Mouse (Mus musculus) neural tube, embryonic 11.5 days (tissue): ENCODE results near the gene Wdr93. TPM values are rescaled to one million over a fixed set of nuclear protein-coding genes. Genes with fewer than 3 reads are reported as not detected.
A peak's percentile ranks its signal among the peaks of the same experiment; 100 is the strongest.

Experiments
- ATAC-seq: fragments of 200-750 bp; cut with Nextera tagmentation; 2 replicates; pipeline ENCODE4 v1.8.0; 2017; ENCODE audit warnings: moderate number of reproducible peaks, mild to moderate bottlenecking, moderate TSS enrichment, moderate library complexity; ENCODE audit not compliant: insufficient read depth, low FRiP score, low TSS enrichment
- DNase-seq: peaks from one replicate; pipeline ENCODE4 v3.0.0-alpha.2; 2015; ENCODE audit warnings: low spot score
- H3K27ac ChIP-seq: fragments of 300-500 bp; sonication (generic); 2 replicates; pipeline ENCODE4 v1.5.1; 2014; ENCODE audit warnings: low read depth, mild to moderate bottlenecking, low read length
- H3K27me3 ChIP-seq: fragments of 300-500 bp; sonication (generic); 2 replicates; pipeline ENCODE4 v1.6.1; 2014; ENCODE audit warnings: mild to moderate bottlenecking, low read length, mixed read lengths; ENCODE audit not compliant: control insufficient read depth, insufficient read depth
- H3K36me3 ChIP-seq: fragments of 300-500 bp; sonication (generic); 2 replicates; pipeline ENCODE4 v1.6.1; 2014; ENCODE audit warnings: mild to moderate bottlenecking, low read length, moderate library complexity, mixed read lengths; ENCODE audit not compliant: control insufficient read depth, insufficient read depth
- H3K4me1 ChIP-seq: fragments of 300-500 bp; sonication (generic); 2 replicates; pipeline ENCODE4 v1.6.1; 2014; ENCODE audit warnings: low read length, mixed read lengths; ENCODE audit not compliant: control insufficient read depth, insufficient read depth
- H3K4me2 ChIP-seq: fragments of 300-500 bp; sonication (generic); 2 replicates; pipeline ENCODE4 v1.6.1; 2014; ENCODE audit warnings: low read depth, mild to moderate bottlenecking, moderate library complexity
- H3K4me3 ChIP-seq: fragments of 300-500 bp; sonication (generic); 2 replicates; pipeline ENCODE4 v1.5.1; 2014; ENCODE audit warnings: low read depth, low read length
- H3K9ac ChIP-seq: fragments of 300-500 bp; sonication (generic); 2 replicates; pipeline ENCODE4 v1.6.1; 2014; ENCODE audit warnings: mild to moderate bottlenecking, low read length
- H3K9me3 ChIP-seq: fragments of 300-500 bp; sonication (generic); 2 replicates; pipeline ENCODE4 v1.6.1; 2016; ENCODE audit warnings: low read length; ENCODE audit not compliant: control insufficient read depth
- WGBS: fragments of 180-500 bp; shearing (Covaris S2); extraction: QIAGEN DNeasy Blood & Tissue Kit; methylation state at CpG from one replicate; pipeline ENCODE4 v1.1.7; 2014; 5-methylcytosine and 5-hydroxymethylcytosine counted together
- polyA plus RNA-seq: library from polyadenylated mRNA; unstranded; fragments of >200 nt; fragmentation: Nextera tagmentation; extraction: Ambion mirVana; gene quantifications from 2 replicates; pipeline ENCODE4 v1.2.1, GENCODE M21; 2014

The Wdr93 gene
- 0.09 and 0.45 TPM in 2 replicates for polyA plus RNA-seq

DNA sequence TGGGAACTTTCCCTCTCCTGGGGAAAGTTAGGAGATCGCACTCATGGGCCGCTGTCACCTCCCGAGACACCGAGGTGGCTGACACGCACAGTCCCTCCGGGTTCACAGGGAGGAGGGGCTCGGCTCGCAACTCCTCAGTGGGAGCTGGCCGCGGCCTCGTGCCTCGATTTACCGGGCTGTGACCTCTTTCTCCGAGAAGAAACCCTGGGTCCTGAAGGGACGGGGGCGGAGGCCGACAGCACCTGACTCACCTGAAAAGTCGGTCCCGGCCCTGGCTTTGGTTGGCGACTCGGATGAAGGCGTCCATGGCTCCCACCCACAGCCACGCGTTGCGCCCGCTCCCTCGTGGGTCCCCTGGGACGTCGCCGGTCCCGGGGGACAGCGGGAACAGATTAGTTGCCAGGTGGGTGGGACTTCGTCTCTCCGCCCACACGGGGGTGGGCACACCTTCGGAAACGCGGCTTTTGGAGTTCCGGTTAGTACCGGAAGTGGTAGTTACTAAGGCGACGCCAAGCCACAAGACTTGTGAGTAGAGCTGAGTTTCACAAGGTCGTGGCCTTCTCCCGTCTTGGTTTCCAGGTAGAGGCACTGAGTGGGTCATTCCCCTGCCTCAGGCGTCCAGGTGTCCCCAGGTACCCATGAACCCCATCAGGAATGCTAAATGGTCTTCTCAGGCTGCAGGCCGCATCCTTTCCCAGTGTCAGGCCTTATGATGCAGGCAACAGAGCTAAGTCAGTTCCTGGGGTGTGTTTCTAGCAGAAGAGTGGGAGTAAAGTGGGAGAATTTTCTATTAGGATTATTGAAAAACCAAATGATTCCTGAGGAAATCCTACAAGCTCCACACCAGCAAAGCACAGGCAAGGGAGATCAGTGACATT, at the start of gene Wdr93, which contains the start of gene Pex11a:
Wdr93 (plus strand) TSS at position 505 of the 878 bp plus-strand sequence.
Pex11a (minus strand) TSS at position 473 of the 878 bp plus-strand sequence.
- H3K9ac ChIP-seq, result peak within 1 kb of the TSS; percentile 48
- no peak within 1 kb of the TSS for H3K27ac ChIP-seq
- H3K4me2 ChIP-seq, result peak within 1 kb of the TSS; percentile 93
- peak within 1 kb of the TSS; percentile 72 for H3K4me3 ChIP-seq
- H3K4me1 ChIP-seq, result no peaks in the 10 kb centered on the region
- no peaks in the 10 kb centered on the region for H3K27me3 ChIP-seq
- no peaks in the 10 kb centered on the region for H3K36me3 ChIP-seq
- peak; percentile 80 for DNase-seq
- H3K9me3 ChIP-seq, result no peaks in the 10 kb centered on the region
- 0 out of 2 replicates have a peak, but pooled peaks have one; percentile 48 for ATAC-seq
- WGBS, result 3% methylated on average over 46 of the region's 46 CpGs

- 87% methylated on average over 8 of the region's 8 CpGs for WGBS
- peaks cover 43% of the 10 kb centered on the region for H3K36me3 ChIP-seq
- H3K4me3 ChIP-seq, result no peak overlapping the region
- no peaks in the 10 kb centered on the region for H3K9me3 ChIP-seq
- DNase-seq, result no peak
- no peak overlapping the region for H3K4me2 ChIP-seq
- H3K9ac ChIP-seq, result no peak overlapping the region
- no peaks in the 10 kb centered on the region for H3K4me1 ChIP-seq
- no peaks in the 10 kb centered on the region for H3K27me3 ChIP-seq
- H3K27ac ChIP-seq, result no peak overlapping the region
- no peak for ATAC-seq
Measured at GRCm38 (mm10) chr7:79696495-79696894, 46.5 kb upstream of the Wdr93 start.

DNA sequence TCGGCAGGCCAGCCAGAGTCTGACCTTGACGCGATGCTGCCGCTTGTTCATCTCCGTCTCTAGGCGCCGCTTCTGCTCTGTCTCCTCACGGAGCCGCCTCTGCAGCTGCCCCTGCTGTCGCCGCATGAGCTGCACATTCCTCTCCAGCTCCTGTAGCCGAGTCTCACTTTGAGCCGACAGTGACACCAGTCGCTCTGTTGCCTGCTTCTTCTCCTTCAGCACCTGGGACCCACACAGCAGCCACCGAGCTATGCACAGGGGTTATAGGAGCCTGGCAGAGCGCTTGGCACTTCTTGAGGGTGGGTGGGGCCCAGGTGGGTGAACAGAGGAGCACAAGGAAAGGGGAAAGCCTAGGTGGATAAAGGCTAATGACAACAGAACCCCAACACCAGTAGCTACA, 40.2 kb upstream of the Wdr93 start:
- Histone ChIP-seq H3K9me3 (no peaks in the 10 kb centered on the region), H3K36me3 (peaks cover 20% of the 10 kb centered on the region), H3K27me3 (no peaks in the 10 kb centered on the region), H3K9ac (no peak overlapping the region), H3K27ac (no peak overlapping the region), H3K4me1 (no peaks in the 10 kb centered on the region), H3K4me2 (no peak overlapping the region), H3K4me3 (no peak overlapping the region)
- DNase-seq (no peak), ATAC-seq (no peak)
- 82% methylated on average over 16 of the region's 16 CpGs for WGBS

- H3K4me3 ChIP-seq, result no peak overlapping the region
- H3K27ac ChIP-seq, result no peak overlapping the region
- no peaks in the 10 kb centered on the region for H3K27me3 ChIP-seq
- no peak overlapping the region for H3K9ac ChIP-seq
- 91% methylated on average over 5 of the region's 5 CpGs for WGBS
- DNase-seq, result no peak
- no peaks in the 10 kb centered on the region for H3K9me3 ChIP-seq
- peaks cover 10% of the 10 kb centered on the region for H3K36me3 ChIP-seq
- no peak overlapping the region for H3K4me2 ChIP-seq
- H3K4me1 ChIP-seq, result 0 out of 2 replicates have a peak, but pooled peaks cover 3% of the 10 kb centered on the region
- ATAC-seq, result no peak
Measured at GRCm38 (mm10) chr7:79705210-79705609, 37.8 kb upstream of the Wdr93 start.

DNA sequence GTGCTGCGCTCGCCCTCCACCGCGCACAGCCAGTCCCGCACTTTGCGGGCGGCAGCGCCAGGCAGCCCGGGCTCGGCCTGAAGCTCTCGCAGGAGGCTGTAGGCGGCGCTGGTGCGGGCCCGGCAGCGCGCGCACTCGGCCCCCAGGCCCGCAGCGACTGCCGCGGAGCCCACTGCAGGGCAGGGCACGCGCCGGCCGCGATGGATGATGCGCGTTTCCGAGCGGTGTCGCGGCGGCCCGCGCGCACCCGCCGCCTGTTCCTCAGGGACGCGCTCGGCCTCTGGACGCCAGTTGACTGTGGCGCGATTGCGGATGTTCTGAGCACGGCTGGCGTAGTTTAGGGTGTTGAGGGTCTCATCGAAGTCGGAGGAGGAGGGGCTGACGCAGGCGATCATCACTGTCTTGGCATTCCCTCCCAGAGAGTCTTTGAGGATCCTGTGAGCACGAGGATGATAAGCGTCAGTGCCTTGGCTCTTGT, 32.8 kb upstream of the Wdr93 start:
- H3K27ac ChIP-seq, result no peak overlapping the region
- H3K9me3 ChIP-seq, result no peaks in the 10 kb centered on the region
- peak; percentile 76 for ATAC-seq
- WGBS, result under 1% methylated on average over 55 of the region's 55 CpGs
- H3K9ac ChIP-seq, result peak overlapping the region; percentile 48
- peak; percentile 91 for DNase-seq
- H3K4me1 ChIP-seq, result peaks cover 7% of the 10 kb centered on the region; the same call in 1 of the 2 replicates
- no peaks in the 10 kb centered on the region for H3K27me3 ChIP-seq
- H3K4me2 ChIP-seq, result peak overlapping the region; percentile 63
- peaks cover 2% of the 10 kb centered on the region; the same call in 1 of the 2 replicates for H3K36me3 ChIP-seq
- H3K4me3 ChIP-seq, result peak overlapping the region; percentile 40

DNA sequence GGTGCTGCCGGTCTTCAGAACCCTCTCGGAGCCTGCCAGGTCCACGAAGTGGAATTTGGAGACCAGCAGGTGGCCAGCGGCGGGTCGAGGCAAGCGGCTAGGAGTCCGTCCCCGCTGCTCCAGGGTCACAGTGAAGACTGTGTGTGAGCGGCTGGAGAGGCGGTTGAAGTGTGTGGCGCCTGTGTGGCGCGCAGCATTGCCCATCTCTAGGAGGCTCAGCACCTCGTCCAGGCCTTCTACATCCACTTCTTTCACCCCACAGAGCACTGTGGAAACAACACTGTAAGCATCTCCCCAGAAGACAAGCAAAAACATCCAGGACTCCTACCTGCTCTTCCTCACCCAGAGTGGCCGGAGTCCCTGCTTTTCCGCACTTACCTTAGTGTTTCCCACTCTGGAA, 32.1 kb upstream of the Wdr93 start:
- Histone ChIP-seq H3K27me3 (no peaks in the 10 kb centered on the region), H3K4me2 (peak overlapping the region; percentile 63), H3K9ac (peak overlapping the region; percentile 48; the same call in 1 of the 2 replicates), H3K27ac (no peak overlapping the region), H3K9me3 (no peaks in the 10 kb centered on the region), H3K36me3 (peaks cover 2% of the 10 kb centered on the region; the same call in 1 of the 2 replicates), H3K4me3 (peak overlapping the region; percentile 40; the same call in 1 of the 2 replicates), H3K4me1 (peaks cover 7% of the 10 kb centered on the region; the same call in 1 of the 2 replicates)
- ATAC-seq (no peak), DNase-seq (no peak)
- 21% methylated on average over 17 of the region's 17 CpGs for WGBS

DNA sequence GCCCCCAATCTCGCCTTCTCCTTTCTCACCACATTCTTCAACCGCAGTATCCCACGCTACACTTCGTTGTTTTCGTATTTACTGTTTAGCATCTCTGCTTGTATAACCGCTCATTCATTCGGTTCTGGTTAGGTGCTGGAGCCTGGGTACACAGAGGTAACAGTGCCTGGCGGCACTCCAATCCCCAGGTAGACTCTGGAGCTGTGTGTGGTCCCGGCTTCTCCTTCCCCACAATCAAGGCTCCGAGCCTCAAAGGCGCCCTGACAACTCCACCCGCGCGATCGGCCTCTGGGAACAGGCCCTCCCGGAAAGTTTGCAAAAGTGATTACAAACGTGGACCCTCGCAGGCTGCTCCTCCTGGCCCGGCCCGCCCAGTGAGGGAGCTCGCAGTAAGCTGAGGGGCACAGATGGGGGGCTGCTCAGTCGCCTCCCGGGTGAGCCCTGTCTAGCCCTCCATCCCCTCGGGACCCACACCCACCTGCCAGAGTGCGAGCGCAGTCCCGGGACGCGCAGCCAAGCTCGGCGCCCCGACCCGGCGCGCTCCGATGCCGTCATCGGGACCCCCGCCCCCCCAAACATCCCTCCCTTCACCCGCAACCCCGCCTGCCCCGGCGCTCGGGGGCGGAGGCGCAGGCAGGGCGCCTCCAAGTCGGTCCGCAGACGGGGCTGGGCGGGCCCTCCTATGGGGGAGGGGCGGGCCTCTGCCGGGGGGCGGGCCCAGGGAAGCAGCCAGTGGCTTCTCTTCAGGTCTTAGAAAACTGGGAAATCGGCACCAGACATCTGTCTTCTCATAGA, 27.6 kb upstream of the Wdr93 start, which contains the start of gene Kif7:
Kif7 (minus strand) TSS at position 534 of the 795 bp plus-strand sequence.
- Histone ChIP-seq H3K9me3 (no peaks in the 10 kb centered on the region), H3K4me2 (peak within 1 kb of the TSS; percentile 89), H3K4me3 (peak within 1 kb of the TSS; percentile 70), H3K4me1 (peaks cover 4% of the 10 kb centered on the region; the same call in 1 of the 2 replicates), H3K36me3 (no peaks in the 10 kb centered on the region), H3K27ac (no peak within 1 kb of the TSS), H3K27me3 (no peaks in the 10 kb centered on the region), H3K9ac (peak within 1 kb of the TSS; percentile 76)
- DNase-seq, result peak; percentile 92
- WGBS, result under 1% methylated on average over 51 of the region's 55 CpGs
- ATAC-seq, result peak; percentile 91

DNA sequence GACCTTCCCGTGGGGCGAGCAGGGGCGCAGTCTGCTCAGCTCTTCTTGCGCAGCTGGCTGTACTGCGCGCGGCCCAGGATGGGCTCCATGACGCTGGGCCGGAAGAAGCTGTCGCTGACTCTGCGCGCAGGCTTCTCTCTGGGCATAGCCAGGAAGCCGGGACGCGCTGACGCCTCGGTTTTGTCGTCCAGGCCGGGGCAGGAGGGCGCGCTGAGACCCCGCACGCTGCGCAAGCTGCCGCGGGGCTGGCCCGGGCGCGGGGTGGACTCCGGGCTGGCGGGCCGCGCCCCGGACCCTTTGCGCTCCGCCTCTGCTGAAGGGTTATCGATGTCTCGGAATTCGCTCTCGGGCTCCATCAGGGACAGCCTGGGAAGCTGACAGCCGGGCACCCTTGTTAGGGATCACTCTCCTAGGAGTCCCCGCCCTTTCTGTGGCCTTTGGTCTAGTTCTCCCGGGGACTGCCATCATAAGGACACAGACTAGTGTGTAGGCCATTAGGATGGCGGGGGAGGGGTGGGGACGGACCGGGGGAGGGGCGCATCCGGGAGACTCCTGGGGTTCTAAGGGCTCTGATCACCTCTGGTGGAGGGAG, 21.5 kb upstream of the Wdr93 start:
- 0 out of 2 replicates have a peak overlapping the region, but pooled peaks have one; percentile 4 for H3K27ac ChIP-seq
- H3K9me3 ChIP-seq, result no peaks in the 10 kb centered on the region
- H3K4me3 ChIP-seq, result peak overlapping the region; percentile 51
- ATAC-seq (peak; percentile 54), DNase-seq (peak; percentile 69)
- no peaks in the 10 kb centered on the region for H3K36me3 ChIP-seq
- no peaks in the 10 kb centered on the region; the same call in 1 of the 2 replicates for H3K4me1 ChIP-seq
- peak overlapping the region; percentile 68 for H3K9ac ChIP-seq
- H3K4me2 ChIP-seq, result peak overlapping the region; percentile 90
- WGBS, result under 1% methylated on average over 48 of the region's 48 CpGs
- H3K27me3 ChIP-seq, result peaks cover 14% of the 10 kb centered on the region
